Mouse (Mus musculus): ENCODE measurements around the gene Tex2.

Tex2 gene

GRCm38 (mm10) chr11:106543006-106543405, 70.2 kb downstream of the Tex2 start:
- no peak for DNase-seq (ENCODE audit: low read depth, low spot score)

GRCm38 (mm10) chr11:106542385-106542784, 70.8 kb downstream of the Tex2 start:
- no peak for DNase-seq (ENCODE audit: low read depth, low spot score)

GRCm38 (mm10) chr11:106540506-106541268, 72.5 kb downstream of the Tex2 start:
- no peak for DNase-seq (ENCODE audit: low read depth, low spot score)

GRCm38 (mm10) chr11:106536253-106536912, 76.8 kb downstream of the Tex2 start:
- DNase-seq (ENCODE audit: low read depth, low spot score): no peak

GRCm38 (mm10) chr11:106535660-106536252, 77.5 kb downstream of the Tex2 start:
- DNase-seq (ENCODE audit: low read depth, low spot score): no peak

GRCm38 (mm10) chr11:106532248-106532790, 80.9 kb downstream of the Tex2 start:
- no peak for DNase-seq (ENCODE audit: low read depth, low spot score)

GRCm38 (mm10) chr11:106529786-106530185, 83.4 kb downstream of the Tex2 start:
- no peak for DNase-seq (ENCODE audit: low read depth, low spot score)

- no peak for DNase-seq (ENCODE audit: low read depth, low spot score)
Observed at GRCm38 (mm10) chr11:106529113-106529512, 84.1 kb downstream of the Tex2 start.

- no peak for DNase-seq (ENCODE audit: low read depth, low spot score)
Observed at GRCm38 (mm10) chr11:106527926-106528325, 85.3 kb downstream of the Tex2 start.

GRCm38 (mm10) chr11:106527147-106527821, 85.9 kb downstream of the Tex2 start:
- no peak for DNase-seq (ENCODE audit: low read depth, low spot score)

GRCm38 (mm10) chr11:106522538-106522937, 90.7 kb downstream of the Tex2 start:
- no peak for DNase-seq (ENCODE audit: low read depth, low spot score)

GRCm38 (mm10) chr11:106521612-106522011, 91.6 kb downstream of the Tex2 start:
- no peak for DNase-seq (ENCODE audit: low read depth, low spot score)

GRCm38 (mm10) chr11:106520404-106520803, 92.8 kb downstream of the Tex2 start:
- DNase-seq (ENCODE audit: low read depth, low spot score): no peak

GRCm38 (mm10) chr11:106519519-106519918, 93.7 kb downstream of the Tex2 start:
- DNase-seq (ENCODE audit: low read depth, low spot score): no peak

- no peak for DNase-seq (ENCODE audit: low read depth, low spot score)
Observed at GRCm38 (mm10) chr11:106518391-106518790, 94.8 kb downstream of the Tex2 start.

- DNase-seq (ENCODE audit: low read depth, low spot score): no peak
Observed at GRCm38 (mm10) chr11:106515079-106515745, 98.0 kb downstream of the Tex2 start.

- DNase-seq (ENCODE audit: low read depth, low spot score): peak; percentile 79
Observed at GRCm38 (mm10) chr11:106514446-106514845, 98.8 kb downstream of the Tex2 start.

GRCm38 (mm10) chr11:106513166-106513565, 100.1 kb downstream of the Tex2 start:
- no peak for DNase-seq (ENCODE audit: low read depth, low spot score)

- DNase-seq (ENCODE audit: low read depth, low spot score): no peak
Observed at GRCm38 (mm10) chr11:106512006-106512390, 101.2 kb downstream of the Tex2 start.

- DNase-seq (ENCODE audit: low read depth, low spot score): no peak
Observed at GRCm38 (mm10) chr11:106511236-106512005, 101.8 kb downstream of the Tex2 start.

- no peak for DNase-seq (ENCODE audit: low read depth, low spot score)
Observed at GRCm38 (mm10) chr11:106507638-106508037, 105.6 kb downstream of the Tex2 start.

Data from retina, adult 2 months (tissue).